Mouse (Mus musculus) heart, postnatal 0 days (tissue): ENCODE measurements around the gene Mid1.

Source experiments
- CTCF ChIP-seq: IDR thresholded peaks from 2 replicates; pipeline ENCODE4 v1.5.1; 2016; ENCODE audit warnings: antibody characterized with exemption, control low read depth, low read depth
- EP300 ChIP-seq: IDR thresholded peaks from 2 replicates; pipeline ENCODE4 v1.6.1; 2016; ENCODE audit warnings: antibody characterized with exemption, low read depth

DNA sequence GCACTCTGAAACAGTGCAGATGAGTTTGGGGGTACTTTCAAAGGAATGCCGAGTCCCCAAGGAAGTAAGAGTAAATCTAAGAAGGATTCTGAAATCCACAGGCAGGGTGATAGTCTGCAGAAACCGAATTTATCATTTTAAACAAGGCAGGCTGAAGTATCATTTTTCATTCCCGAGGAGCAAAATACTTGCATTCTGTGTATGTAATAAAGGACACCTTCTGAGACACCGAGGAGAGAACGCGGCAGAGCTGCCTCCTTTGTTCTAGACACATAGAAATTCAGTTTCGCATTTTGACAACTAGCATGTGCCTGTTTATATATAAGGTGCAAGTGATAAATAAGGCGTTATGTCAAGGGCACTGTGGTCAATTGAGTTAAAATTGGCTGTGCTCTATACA is 732 bp downstream of the Mid1 start:
- no peak for TF ChIP-seq CTCF
- no peak for TF ChIP-seq EP300
